Mouse (Mus musculus) hindbrain, embryonic 11.5 days (tissue): ENCODE results near the gene Tmem212. TPM values are rescaled to one million over a fixed set of nuclear protein-coding genes. Genes with fewer than 3 reads are reported as not detected.
A peak's percentile ranks its signal among the peaks of the same experiment; 100 is the strongest.

Source experiments
- ATAC-seq: fragments of 200-750 bp; cut with Nextera tagmentation; 2 replicates; pipeline ENCODE4 v1.8.0; 2017; ENCODE audit warnings: mild to moderate bottlenecking, moderate TSS enrichment, moderate library complexity; ENCODE audit not compliant: low FRiP score
- DNase-seq: peaks from one replicate; pipeline ENCODE4 v3.0.0-alpha.2; 2015; ENCODE audit warnings: low spot score
- H3K27ac ChIP-seq: fragments of 300-500 bp; sonication (generic); 2 replicates; pipeline ENCODE4 v1.5.1; 2014; ENCODE audit warnings: mild to moderate bottlenecking, low read depth, low read length
- H3K27me3 ChIP-seq: fragments of 300-500 bp; sonication (generic); 2 replicates; pipeline ENCODE4 v1.6.1; 2014; ENCODE audit warnings: mild to moderate bottlenecking, low read length, moderate library complexity, mixed read lengths; ENCODE audit not compliant: control insufficient read depth, insufficient read depth
- H3K36me3 ChIP-seq: fragments of 300-500 bp; sonication (generic); 2 replicates; pipeline ENCODE4 v1.6.1; 2014; ENCODE audit warnings: mild to moderate bottlenecking, low read length, moderate library complexity, mixed read lengths; ENCODE audit not compliant: control insufficient read depth, insufficient read depth
- H3K4me1 ChIP-seq: fragments of 300-500 bp; sonication (generic); replicated peaks from 2 replicates; pipeline ENCODE4 v1.6.1; 2014; ENCODE audit warnings: low read length, mixed read lengths; ENCODE audit not compliant: control insufficient read depth, insufficient read depth
- H3K4me2 ChIP-seq: fragments of 300-500 bp; sonication (generic); replicated peaks from 2 replicates; pipeline ENCODE4 v1.6.1; 2014; ENCODE audit warnings: mild to moderate bottlenecking, low read depth, low read length
- H3K4me3 ChIP-seq: fragments of 300-500 bp; sonication (generic); 2 replicates; pipeline ENCODE4 v1.5.1; 2014; ENCODE audit warnings: low read depth, low read length
- H3K9ac ChIP-seq: fragments of 300-500 bp; sonication (generic); 2 replicates; pipeline ENCODE4 v1.6.1; 2014; ENCODE audit warnings: low read depth, low read length
- H3K9me3 ChIP-seq: fragments of 300-500 bp; sonication (generic); 2 replicates; pipeline ENCODE4 v1.6.1; 2016; ENCODE audit warnings: low read length; ENCODE audit not compliant: control insufficient read depth
- WGBS: fragments of 180-500 bp; shearing (Covaris S2); extraction: QIAGEN DNeasy Blood & Tissue Kit; methylation state at CpG from one replicate; pipeline ENCODE4 v1.1.7; 2014; 5-methylcytosine and 5-hydroxymethylcytosine counted together
- polyA plus RNA-seq: library from polyadenylated mRNA; unstranded; fragments of >200 nt; fragmentation: Nextera tagmentation; extraction: Ambion mirVana; gene quantifications from 2 replicates; pipeline ENCODE4 v1.2.1, GENCODE M21; 2014

The Tmem212 gene
- polyA plus RNA-seq, 1 experiment from 2014 or later: not detected

DNA sequence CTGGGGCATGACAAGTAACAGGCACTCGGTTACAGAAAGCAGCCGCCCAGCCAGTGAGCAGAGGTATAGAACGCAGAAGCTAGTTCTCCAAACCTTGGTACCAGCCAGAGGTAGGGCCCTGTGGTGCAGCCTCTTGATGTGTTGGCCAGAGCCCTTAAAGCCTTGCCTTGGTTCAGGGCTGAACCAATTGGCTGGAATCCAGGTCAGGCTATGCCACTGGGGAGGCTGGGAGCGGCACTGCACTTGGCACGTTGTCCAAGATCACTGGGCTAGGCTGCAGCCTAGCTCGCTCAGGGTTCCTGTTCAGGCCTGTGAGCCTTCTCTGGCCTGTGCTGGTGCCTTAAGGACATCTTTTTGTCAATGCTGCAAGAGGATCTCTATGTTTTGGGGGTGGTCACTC is 34.6 kb downstream of the Tmem212 start:
- ATAC-seq: no peak
- Histone ChIP-seq H3K9me3 (no peaks in the 10 kb centered on the region), H3K36me3 (no peaks in the 10 kb centered on the region), H3K4me3 (no peak overlapping the region), H3K27ac (no peak overlapping the region), H3K4me1 (peaks cover 7% of the 10 kb centered on the region), H3K27me3 (no peaks in the 10 kb centered on the region), H3K9ac (no peak overlapping the region), H3K4me2 (no peak overlapping the region)
- no peak for DNase-seq
- WGBS: 87% methylated on average over 6 of the region's 6 CpGs

DNA sequence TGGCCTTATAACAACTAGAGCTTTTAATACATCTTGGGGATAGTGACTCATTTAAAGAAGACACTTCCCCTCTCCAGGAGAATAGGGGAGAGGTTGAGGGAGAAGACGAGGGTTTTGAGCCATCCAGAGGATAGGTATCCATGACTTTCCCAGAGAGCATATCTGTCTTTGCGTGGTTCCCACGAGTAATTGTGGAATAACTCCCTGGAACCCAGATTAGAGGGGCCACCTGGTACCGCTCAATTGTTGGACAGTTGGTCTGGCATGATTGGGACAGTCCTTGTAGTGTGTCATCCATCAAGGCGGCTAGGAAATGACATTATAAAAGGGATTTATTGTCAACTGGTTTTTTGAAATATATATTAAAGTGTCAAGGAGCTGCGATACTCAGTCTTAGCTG is 35.1 kb downstream of the Tmem212 start:
- no peak overlapping the region for H3K4me3 ChIP-seq
- no peak for DNase-seq
- H3K9me3 ChIP-seq: no peaks in the 10 kb centered on the region
- 89% methylated on average over 6 of the region's 6 CpGs for WGBS
- H3K4me1 ChIP-seq: peaks cover 7% of the 10 kb centered on the region
- no peak overlapping the region for H3K27ac ChIP-seq
- H3K36me3 ChIP-seq: no peaks in the 10 kb centered on the region
- no peak overlapping the region for H3K9ac ChIP-seq
- no peak for ATAC-seq
- no peaks in the 10 kb centered on the region for H3K27me3 ChIP-seq
- H3K4me2 ChIP-seq: no peak overlapping the region

DNA sequence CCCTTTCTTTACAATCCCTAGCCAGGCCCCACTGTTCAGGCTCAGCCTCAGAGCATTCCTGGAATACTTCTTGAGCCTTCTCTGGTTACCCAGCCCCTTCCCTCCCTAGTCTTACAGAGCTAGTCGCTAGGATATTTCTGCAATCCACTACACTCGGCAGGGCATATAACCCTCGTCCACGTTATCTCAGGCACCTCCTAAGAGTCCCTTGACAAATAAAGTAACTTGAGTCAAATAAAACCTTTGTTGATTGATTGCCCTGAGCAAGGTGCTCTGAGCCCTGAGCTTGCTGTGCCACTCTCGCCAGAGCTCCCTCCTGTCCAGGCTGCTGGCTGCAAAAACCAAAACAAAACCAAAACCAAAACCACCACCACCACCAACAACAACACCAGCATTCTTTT is 37.0 kb downstream of the Tmem212 start:
- Histone ChIP-seq H3K4me2 (no peak overlapping the region), H3K4me3 (no peak overlapping the region), H3K4me1 (peaks cover 7% of the 10 kb centered on the region), H3K36me3 (no peaks in the 10 kb centered on the region), H3K9ac (no peak overlapping the region), H3K9me3 (no peaks in the 10 kb centered on the region), H3K27ac (no peak overlapping the region), H3K27me3 (no peaks in the 10 kb centered on the region)
- DNase-seq: peak; percentile 39
- 11% methylated on average over 5 of the region's 5 CpGs for WGBS
- no peak for ATAC-seq

DNA sequence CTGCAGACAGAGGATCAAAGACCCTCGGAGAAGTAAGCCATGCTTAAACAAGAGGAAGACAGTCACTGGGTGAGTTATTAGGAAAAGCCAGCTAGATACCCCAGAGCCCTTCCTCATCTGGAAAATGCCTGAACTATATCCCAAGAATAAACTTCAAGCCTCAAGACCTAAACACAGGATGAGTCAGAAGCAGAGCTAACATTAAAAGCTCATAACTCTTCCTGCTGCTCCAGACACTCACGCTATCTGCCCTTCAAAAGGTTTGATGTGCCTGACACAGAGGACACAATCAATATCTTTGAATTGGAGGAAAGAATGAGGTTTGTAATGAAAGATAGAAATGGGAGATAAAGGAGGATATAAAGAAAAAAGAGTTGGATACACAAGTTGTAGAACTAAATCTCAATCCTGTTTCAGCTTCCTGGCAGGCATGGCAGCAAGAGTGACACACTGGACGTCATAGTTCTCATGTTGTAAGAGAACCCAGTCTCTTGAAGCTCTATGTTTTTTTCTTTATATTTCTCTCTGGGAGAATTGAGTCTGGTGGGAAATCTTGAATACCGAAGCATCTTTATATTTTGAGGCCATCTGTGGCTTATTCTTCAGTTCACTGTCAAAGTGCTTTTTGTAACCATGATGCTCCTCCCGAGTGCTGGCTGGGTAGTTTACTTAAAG is 37.6 kb downstream of the Tmem212 start:
- ATAC-seq: no peak
- no peak overlapping the region for H3K9ac ChIP-seq
- no peaks in the 10 kb centered on the region for H3K27me3 ChIP-seq
- no peaks in the 10 kb centered on the region for H3K36me3 ChIP-seq
- no peak for DNase-seq
- 38% methylated on average over 5 of the region's 5 CpGs for WGBS
- peaks cover 4% of the 10 kb centered on the region; the same call in 1 of the 2 replicates for H3K4me1 ChIP-seq
- H3K4me3 ChIP-seq: no peak overlapping the region
- no peak overlapping the region for H3K27ac ChIP-seq
- H3K9me3 ChIP-seq: no peaks in the 10 kb centered on the region
- no peak overlapping the region for H3K4me2 ChIP-seq

DNA sequence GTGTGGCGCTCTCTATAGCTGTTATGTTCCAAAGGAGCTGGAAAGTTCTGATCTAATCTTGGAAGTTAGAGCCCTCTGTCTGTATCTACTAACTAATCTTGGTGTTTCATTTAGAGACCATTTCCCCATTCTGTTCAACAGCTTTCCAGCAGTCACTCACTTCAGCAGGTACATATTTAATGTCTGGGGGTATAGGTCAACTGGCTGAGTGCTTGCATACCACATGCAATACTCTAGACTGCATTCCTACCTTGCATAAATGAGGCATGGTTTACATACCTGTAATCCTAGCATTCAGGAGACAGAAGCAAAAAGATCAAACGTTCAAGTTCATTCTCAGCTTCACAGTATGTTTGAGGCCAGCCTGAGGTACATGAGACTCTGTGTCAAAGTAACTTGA is 39.9 kb downstream of the Tmem212 start:
- no peak overlapping the region for H3K27ac ChIP-seq
- no peaks in the 10 kb centered on the region for H3K4me1 ChIP-seq
- 90% methylated on average over 2 of the region's 2 CpGs for WGBS
- H3K9me3 ChIP-seq: no peaks in the 10 kb centered on the region
- H3K4me2 ChIP-seq: no peak overlapping the region
- no peak overlapping the region for H3K9ac ChIP-seq
- no peaks in the 10 kb centered on the region for H3K36me3 ChIP-seq
- ATAC-seq: no peak
- DNase-seq: no peak
- no peak overlapping the region for H3K4me3 ChIP-seq
- no peaks in the 10 kb centered on the region for H3K27me3 ChIP-seq

DNA sequence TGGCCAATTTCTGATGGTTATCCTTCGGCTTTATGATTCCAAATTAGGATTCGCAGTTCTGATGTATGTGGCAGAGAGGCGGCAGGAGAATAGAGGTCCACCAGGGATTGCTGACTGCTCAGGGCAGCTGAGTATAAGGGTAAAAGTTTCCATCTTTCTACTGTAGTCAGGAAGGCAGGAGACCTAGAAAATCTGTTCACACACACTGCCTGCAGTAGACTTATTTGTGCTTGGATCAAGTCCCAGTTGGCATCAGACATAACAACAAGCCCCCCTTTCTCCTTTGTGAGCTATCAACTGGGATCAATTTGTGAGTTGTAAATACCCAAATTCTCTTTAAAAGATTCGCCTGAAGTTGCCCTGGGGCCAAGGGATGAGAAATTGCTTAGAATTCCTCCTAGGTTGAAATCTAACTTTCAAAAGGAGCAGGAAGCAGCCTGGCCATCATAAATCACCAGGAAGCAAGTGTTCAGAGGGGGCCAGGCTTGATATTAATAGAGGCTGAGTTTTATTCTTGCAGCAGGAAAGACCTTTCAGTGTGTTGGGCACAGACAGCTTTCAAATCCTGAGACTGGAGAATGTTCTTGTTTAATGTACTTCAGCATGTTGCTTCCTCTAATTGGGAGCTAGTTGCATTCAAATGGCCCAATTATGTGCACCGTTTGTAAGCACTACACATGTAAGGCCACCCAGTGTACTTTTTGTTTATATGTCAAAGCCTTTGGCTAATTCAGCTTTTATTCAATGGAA is 41.6 kb downstream of the Tmem212 start:
- Histone ChIP-seq H3K27me3 (no peaks in the 10 kb centered on the region), H3K9me3 (no peaks in the 10 kb centered on the region), H3K4me2 (no peak overlapping the region), H3K4me3 (no peak overlapping the region), H3K27ac (no peak overlapping the region), H3K36me3 (no peaks in the 10 kb centered on the region), H3K4me1 (no peaks in the 10 kb centered on the region), H3K9ac (no peak overlapping the region)
- 80% methylated on average over 5 of the region's 5 CpGs for WGBS
- DNase-seq (no peak), ATAC-seq (no peak)

DNA sequence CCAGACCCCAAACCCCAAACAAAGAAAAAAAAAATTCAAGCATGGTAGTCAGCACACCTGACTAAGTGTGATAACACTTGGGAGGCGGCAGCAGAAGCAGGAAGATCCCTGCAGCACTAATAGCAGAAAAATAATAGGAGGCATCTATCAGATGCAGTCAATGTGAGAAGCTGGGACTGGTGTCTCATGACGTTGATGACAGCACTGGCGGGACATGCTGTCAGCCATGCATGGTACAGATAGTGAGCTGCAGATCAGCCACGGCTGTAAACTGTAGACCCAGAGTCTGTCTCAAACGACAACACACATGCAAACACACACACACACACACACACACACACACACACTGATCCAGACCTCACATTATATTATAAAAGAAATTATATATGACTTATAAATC is 52.9 kb downstream of the Tmem212 start:
- no peak overlapping the region for H3K4me2 ChIP-seq
- no peak for DNase-seq
- no peaks in the 10 kb centered on the region for H3K27me3 ChIP-seq
- no peak overlapping the region for H3K4me3 ChIP-seq
- H3K9me3 ChIP-seq: no peaks in the 10 kb centered on the region
- no peak overlapping the region for H3K9ac ChIP-seq
- H3K36me3 ChIP-seq: no peaks in the 10 kb centered on the region
- H3K27ac ChIP-seq: no peak overlapping the region
- 88% methylated on average over 5 of the region's 5 CpGs for WGBS
- H3K4me1 ChIP-seq: no peaks in the 10 kb centered on the region
- ATAC-seq: no peak

DNA sequence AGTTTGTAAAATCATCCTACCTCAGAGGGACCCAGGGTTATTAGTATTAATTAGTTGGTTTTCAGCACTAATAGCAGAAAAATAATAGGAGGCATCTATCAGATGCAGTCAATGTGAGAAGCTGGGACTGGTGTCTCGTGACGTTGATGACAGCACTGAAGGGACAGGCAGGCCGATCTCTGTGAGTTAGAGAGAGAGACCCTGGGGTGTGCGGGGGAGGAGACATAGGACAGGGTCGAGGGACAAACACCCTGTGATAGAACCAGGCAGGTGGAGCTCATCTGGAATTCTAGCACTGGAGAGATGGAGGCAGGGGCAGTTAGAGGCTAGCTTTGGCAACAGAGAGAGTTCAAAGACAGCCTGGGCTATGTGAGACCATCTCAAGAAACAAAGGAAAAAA is 53.3 kb downstream of the Tmem212 start:
- Histone ChIP-seq H3K4me3 (no peak overlapping the region), H3K27me3 (no peaks in the 10 kb centered on the region), H3K9me3 (no peaks in the 10 kb centered on the region), H3K36me3 (no peaks in the 10 kb centered on the region), H3K27ac (no peak overlapping the region), H3K4me1 (no peaks in the 10 kb centered on the region), H3K9ac (no peak overlapping the region), H3K4me2 (no peak overlapping the region)
- ATAC-seq (no peak), DNase-seq (no peak)
- WGBS: 66% methylated on average over 5 of the region's 5 CpGs

DNA sequence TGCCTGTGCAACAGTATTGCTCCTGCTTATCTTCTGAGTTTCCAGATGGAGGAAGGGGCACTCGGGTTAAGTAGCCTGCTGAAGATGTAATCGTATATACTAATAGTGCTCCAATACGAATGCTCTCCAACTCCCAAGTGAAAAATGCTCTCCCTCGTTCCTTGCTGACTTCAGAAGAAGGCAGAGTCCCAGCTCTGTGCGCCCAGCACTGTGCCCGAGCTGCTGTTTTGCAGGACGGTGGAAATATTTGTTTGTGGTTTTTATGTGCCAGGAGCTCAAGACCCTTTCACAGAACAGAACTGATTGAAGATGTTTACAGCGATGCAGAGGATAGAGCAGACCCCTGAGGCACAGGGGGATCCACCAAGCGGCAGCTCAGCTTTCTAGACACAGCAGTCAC is 55.9 kb downstream of the Tmem212 start:
- Histone ChIP-seq H3K27me3 (no peaks in the 10 kb centered on the region), H3K9me3 (no peaks in the 10 kb centered on the region), H3K36me3 (no peaks in the 10 kb centered on the region), H3K4me3 (no peak overlapping the region), H3K9ac (no peak overlapping the region), H3K4me2 (no peak overlapping the region), H3K4me1 (no peaks in the 10 kb centered on the region), H3K27ac (no peak overlapping the region)
- DNase-seq (no peak), ATAC-seq (no peak)
- WGBS: 74% methylated on average over 9 of the region's 9 CpGs
